Mouse (Mus musculus): ENCODE measurements around the gene Tubg1. TPM values are rescaled to one million over a fixed set of nuclear protein-coding genes. Genes with fewer than 3 reads are reported as not detected.
A peak's percentile ranks its signal among the peaks of the same experiment; 100 is the strongest.

Gene Tubg1
- polyA plus RNA-seq, 1 experiment, result 87.5 TPM

GRCm38 (mm10) chr11:101171721-101172433 is 52.1 kb downstream of the Tubg1 start:
- Histone ChIP-seq H3K27me3 (ENCODE audit: control insufficient read depth, insufficient read depth, insufficient read length) (no peaks in the 10 kb centered on the region), H3K4me3 (peak overlapping the region; percentile 99), H3K36me3 (ENCODE audit: control insufficient read depth, insufficient read depth) (peaks cover 12% of the 10 kb centered on the region), H3K4me2 (ENCODE audit: low read depth) (peak overlapping the region; percentile 100), H3ac (ENCODE audit: control insufficient read depth, insufficient read length) (no peak overlapping the region), H3K79me2 (ENCODE audit: control insufficient read depth, insufficient read depth) (peaks cover 24% of the 10 kb centered on the region)
- peak; percentile 92 for TF ChIP-seq POLR2A (IDR thresholded peaks at IDR 0.05; ENCODE audit: insufficient read length, low read depth)
- TF ChIP-seq MAX (IDR thresholded peaks at IDR 0.05; ENCODE audit: low read depth), result no peak
- peak; percentile 58 for TF ChIP-seq E2F4 (IDR thresholded peaks at IDR 0.05; ENCODE audit: insufficient read depth)
- TF ChIP-seq MYOG (IDR thresholded peaks at IDR 0.05; ENCODE audit: control insufficient read depth in 1 of 3, insufficient read depth in 1 of 3, insufficient read length in 2 of 3, low read depth in 2 of 3), result no peak
- TF ChIP-seq POLR2AphosphoS2 (IDR thresholded peaks at IDR 0.05; ENCODE audit: insufficient read length, low read depth), result peak; percentile 93
- TF ChIP-seq SRF (IDR thresholded peaks at IDR 0.05; ENCODE audit: control insufficient read depth, insufficient read length, low read depth), result no peak

DNA sequence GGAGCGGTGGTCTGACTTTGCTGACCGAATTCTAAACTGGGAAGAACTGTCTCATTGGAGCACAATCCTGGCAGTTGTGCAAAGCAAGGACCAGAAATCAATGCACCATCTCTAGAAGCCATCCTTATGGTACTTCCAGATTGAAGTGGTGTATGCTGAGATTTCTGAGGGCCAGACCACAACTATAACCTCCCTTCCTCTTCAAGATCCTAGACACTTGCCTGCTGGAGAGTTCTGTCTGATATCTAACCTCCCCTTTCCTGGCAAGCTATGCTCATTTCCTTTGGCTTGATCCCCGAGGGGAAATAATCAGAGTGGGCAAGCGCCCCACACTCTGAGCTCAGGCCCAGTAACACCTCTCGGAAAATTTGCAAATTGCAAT is 52.7 kb downstream of the Tubg1 start:
- Histone ChIP-seq H3K4me2 (ENCODE audit: low read depth) (peak overlapping the region; percentile 100), H3K4me3 (peak overlapping the region; percentile 99), H3ac (ENCODE audit: control insufficient read depth, insufficient read length) (no peak overlapping the region), H3K27me3 (ENCODE audit: control insufficient read depth, insufficient read depth, insufficient read length) (no peaks in the 10 kb centered on the region), H3K36me3 (ENCODE audit: control insufficient read depth, insufficient read depth) (peaks cover 6% of the 10 kb centered on the region), H3K79me2 (ENCODE audit: control insufficient read depth, insufficient read depth) (peaks cover 24% of the 10 kb centered on the region)
- TF ChIP-seq USF1 (IDR thresholded peaks at IDR 0.05; ENCODE audit: low read depth), result no peak
- no peak for TF ChIP-seq POLR2A (IDR thresholded peaks at IDR 0.05; ENCODE audit: insufficient read length, low read depth)
- TF ChIP-seq E2F4 (IDR thresholded peaks at IDR 0.05; ENCODE audit: insufficient read depth), result no peak
- TF ChIP-seq TCF3 (IDR thresholded peaks at IDR 0.05; ENCODE audit: insufficient read length, low read depth), result no peak
- no peak for TF ChIP-seq MAX (IDR thresholded peaks at IDR 0.05; ENCODE audit: low read depth)
- no peak for TF ChIP-seq MYOG (IDR thresholded peaks at IDR 0.05; ENCODE audit: control insufficient read depth in 1 of 3, insufficient read depth in 1 of 3, insufficient read length in 2 of 3, low read depth in 2 of 3)
- TF ChIP-seq TCF12 (IDR thresholded peaks at IDR 0.05; ENCODE audit: insufficient read depth, poor library complexity, severe bottlenecking), result no peak
- TF ChIP-seq SRF (IDR thresholded peaks at IDR 0.05; ENCODE audit: control insufficient read depth, insufficient read length, low read depth), result no peak
- TF ChIP-seq MYOD1 (IDR thresholded peaks at IDR 0.05; ENCODE audit: control insufficient read depth in 1 of 3, insufficient read length in 2 of 3, low read depth in 2 of 3), result no peak
- no peak for TF ChIP-seq REST (IDR thresholded peaks at IDR 0.05; ENCODE audit: insufficient read depth, insufficient read length)
- no peak for TF ChIP-seq POLR2AphosphoS2 (IDR thresholded peaks at IDR 0.05; ENCODE audit: insufficient read length, low read depth)
- TF ChIP-seq CEBPB (IDR thresholded peaks at IDR 0.05; ENCODE audit: insufficient read depth, poor library complexity, severe bottlenecking), result no peak

DNA sequence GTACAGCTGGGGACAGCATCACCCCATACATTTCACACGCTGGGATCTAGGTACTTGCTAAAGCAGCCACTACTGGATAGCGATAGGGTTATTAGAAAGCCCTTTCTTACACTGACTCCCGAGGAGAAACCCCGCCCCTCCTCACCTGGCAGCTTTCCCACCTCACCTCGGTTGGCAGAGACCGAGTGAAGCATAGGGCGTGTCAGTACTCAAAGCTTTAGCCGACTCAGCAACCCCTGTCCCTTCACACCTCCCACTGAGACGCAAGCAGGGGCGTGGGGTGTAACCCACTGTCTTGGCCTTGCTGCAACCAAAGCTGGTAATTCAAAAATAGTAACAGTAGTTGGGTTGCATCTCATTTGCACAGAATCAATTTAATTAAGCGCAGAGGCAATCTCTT is 53.4 kb downstream of the Tubg1 start:
- peak overlapping the region; percentile 99 for H3K4me3 ChIP-seq
- TF ChIP-seq TCF3 (IDR thresholded peaks at IDR 0.05; ENCODE audit: insufficient read length, low read depth) (no peak), POLR2AphosphoS2 (IDR thresholded peaks at IDR 0.05; ENCODE audit: insufficient read length, low read depth) (no peak)
- H3K36me3 ChIP-seq (ENCODE audit: control insufficient read depth, insufficient read depth), result no peaks in the 10 kb centered on the region
- H3K79me2 ChIP-seq (ENCODE audit: control insufficient read depth, insufficient read depth), result peaks cover 24% of the 10 kb centered on the region
- H3K4me2 ChIP-seq (ENCODE audit: low read depth), result peak overlapping the region; percentile 87
- peak overlapping the region; percentile 0 for H3ac ChIP-seq (ENCODE audit: control insufficient read depth, insufficient read length)
- H3K27me3 ChIP-seq (ENCODE audit: control insufficient read depth, insufficient read depth, insufficient read length), result no peaks in the 10 kb centered on the region

DNA sequence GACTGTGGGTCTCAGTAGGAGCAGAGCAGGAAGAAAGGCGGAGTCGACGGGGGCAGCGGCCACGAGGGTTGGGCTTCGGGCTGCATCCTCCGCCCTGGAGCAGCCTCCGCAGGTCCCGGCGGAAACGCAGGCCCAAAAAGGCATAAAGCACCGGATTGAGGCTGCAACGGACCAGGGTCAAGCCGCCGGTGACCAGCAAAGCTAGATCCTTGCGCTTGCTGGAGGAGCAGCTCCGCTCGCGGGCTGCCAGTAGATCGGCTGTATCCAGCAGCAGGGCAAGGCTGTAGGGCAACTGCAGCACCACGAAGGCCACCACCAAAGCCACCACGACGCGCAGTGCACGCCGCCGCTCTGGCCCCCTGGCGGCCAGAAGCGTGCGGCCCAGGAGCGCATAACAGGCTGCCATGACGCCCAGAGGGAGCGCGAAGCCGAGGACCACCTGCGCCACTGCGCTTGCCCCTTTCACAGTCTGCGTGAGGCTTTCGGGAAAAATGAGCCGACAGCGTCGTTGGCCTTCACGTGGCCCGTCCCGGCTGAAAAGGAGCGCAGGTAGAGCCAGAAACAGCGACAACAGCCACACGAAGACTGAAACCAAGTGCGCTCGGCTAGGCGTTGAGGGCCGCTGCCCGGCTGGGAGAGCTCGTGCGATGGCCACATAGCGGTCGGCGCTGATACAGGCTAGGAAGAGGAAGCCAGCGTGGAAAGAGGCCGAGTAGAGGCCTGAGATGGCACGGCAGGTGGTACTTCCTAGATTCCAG is 54.1 kb downstream of the Tubg1 start:
- Histone ChIP-seq H3ac (ENCODE audit: control insufficient read depth, insufficient read length) (peak overlapping the region; percentile 0), H3K27me3 (ENCODE audit: control insufficient read depth, insufficient read depth, insufficient read length) (no peaks in the 10 kb centered on the region), H3K4me3 (peak overlapping the region; percentile 99)

More for the DNA sequence above, 54.1 kb downstream of the Tubg1 start:
- peak overlapping the region; percentile 87 for H3K4me2 ChIP-seq (ENCODE audit: low read depth)
- H3K79me2 ChIP-seq (ENCODE audit: control insufficient read depth, insufficient read depth), result peaks cover 19% of the 10 kb centered on the region
- TF ChIP-seq REST (IDR thresholded peaks at IDR 0.05; ENCODE audit: insufficient read depth, insufficient read length) (no peak), MAX (IDR thresholded peaks at IDR 0.05; ENCODE audit: low read depth) (peak; percentile 26), MYOD1 (IDR thresholded peaks at IDR 0.05; ENCODE audit: control insufficient read depth in 1 of 3, insufficient read length in 2 of 3, low read depth in 2 of 3) (peak in 2 of 3 experiments; percentile 22 to 57), TCF12 (IDR thresholded peaks at IDR 0.05; ENCODE audit: insufficient read depth, poor library complexity, severe bottlenecking) (no peak), POLR2A (IDR thresholded peaks at IDR 0.05; ENCODE audit: insufficient read length, low read depth) (peak; percentile 43), USF1 (IDR thresholded peaks at IDR 0.05; ENCODE audit: low read depth) (no peak), POLR2AphosphoS2 (IDR thresholded peaks at IDR 0.05; ENCODE audit: insufficient read length, low read depth) (peak; percentile 51), CEBPB (IDR thresholded peaks at IDR 0.05; ENCODE audit: insufficient read depth, poor library complexity, severe bottlenecking) (no peak), E2F4 (IDR thresholded peaks at IDR 0.05; ENCODE audit: insufficient read depth) (no peak), MYOG (IDR thresholded peaks at IDR 0.05; ENCODE audit: control insufficient read depth in 1 of 3, insufficient read depth in 1 of 3, insufficient read length in 2 of 3, low read depth in 2 of 3) (peak in 2 of 3 experiments; percentile 13 to 64), SRF (IDR thresholded peaks at IDR 0.05; ENCODE audit: control insufficient read depth, insufficient read length, low read depth) (peak; percentile 99), TCF3 (IDR thresholded peaks at IDR 0.05; ENCODE audit: insufficient read length, low read depth) (no peak)
- H3K36me3 ChIP-seq (ENCODE audit: control insufficient read depth, insufficient read depth), result no peaks in the 10 kb centered on the region
